Mouse (Mus musculus) lung, adult 2 months (tissue): ENCODE measurements around the gene Ddr1.

Source experiments
- CTCF ChIP-seq: fragments of 200-500 bp; IDR thresholded peaks from 2 replicates; pipeline ENCODE4 v1.5.1; 2011; ENCODE audit warnings: mild to moderate bottlenecking, low read length, control low read depth; ENCODE audit not compliant: insufficient read depth
- POLR2A ChIP-seq: fragments of 200-500 bp; IDR thresholded peaks from 2 replicates; pipeline ENCODE4 v1.6.1; 2011; ENCODE audit warnings: low read depth, mild to moderate bottlenecking, control low read depth, low read length, borderline replicate concordance; ENCODE audit errors: extremely low read depth

GRCm38 (mm10) chr17:35691811-35692210 lies 12.6 kb downstream of the Ddr1 start:
- TF ChIP-seq CTCF (no peak), POLR2A (no peak)
